Mouse (Mus musculus): ENCODE results near the gene Rab11a. TPM values are rescaled to one million over a fixed set of nuclear protein-coding genes. Genes with fewer than 3 reads are reported as not detected.

Rab11a gene
- polyA plus RNA-seq, 1 experiment from 2014 or later, result 330 TPM

- 0 out of 2 replicates have a peak, but pooled peaks cover 3% of the 10 kb centered on the region for H3K4me1 ChIP-seq
- ATAC-seq (ENCODE audit: insufficient number of reproducible peaks, insufficient read depth, low FRiP score, low TSS enrichment, low read depth), result no peak
- no peak overlapping the region for H3K9ac ChIP-seq
- H3K4me3 ChIP-seq, result no peak overlapping the region
- H3K27me3 ChIP-seq, result no peaks in the 10 kb centered on the region
- H3K4me2 ChIP-seq, result no peak overlapping the region
- H3K27ac ChIP-seq, result no peak overlapping the region
- H3K9me3 ChIP-seq, result no peaks in the 10 kb centered on the region
- peaks cover 25% of the 10 kb centered on the region for H3K36me3 ChIP-seq
These were observed 34.1 kb downstream of the Rab11a start for GRCm38 (mm10) chr9:64703420-64703965.

GRCm38 (mm10) chr9:64702937-64703336 is 34.6 kb downstream of the Rab11a start:
- Histone ChIP-seq H3K9ac (no peak overlapping the region), H3K9me3 (no peaks in the 10 kb centered on the region), H3K4me3 (no peak overlapping the region), H3K4me1 (0 out of 2 replicates have a peak, but pooled peaks cover 3% of the 10 kb centered on the region), H3K27me3 (no peaks in the 10 kb centered on the region), H3K27ac (no peak overlapping the region), H3K4me2 (no peak overlapping the region), H3K36me3 (peaks cover 19% of the 10 kb centered on the region)
- WGBS, result 73% methylated on average over 2 of the region's 2 CpGs
- no peak for ATAC-seq (ENCODE audit: insufficient number of reproducible peaks, insufficient read depth, low FRiP score, low TSS enrichment, low read depth)

- ATAC-seq (ENCODE audit: insufficient number of reproducible peaks, insufficient read depth, low FRiP score, low TSS enrichment, low read depth), result no peak
- no peaks in the 10 kb centered on the region for H3K9me3 ChIP-seq
- H3K4me1 ChIP-seq, result 0 out of 2 replicates have a peak, but pooled peaks cover 3% of the 10 kb centered on the region
- H3K27ac ChIP-seq, result no peak overlapping the region
- peaks cover 15% of the 10 kb centered on the region for H3K36me3 ChIP-seq
- H3K4me2 ChIP-seq, result no peak overlapping the region
- no peak overlapping the region for H3K9ac ChIP-seq
- H3K4me3 ChIP-seq, result no peak overlapping the region
- no peaks in the 10 kb centered on the region for H3K27me3 ChIP-seq
These were observed 35.2 kb downstream of the Rab11a start for GRCm38 (mm10) chr9:64702391-64702790.

DNA sequence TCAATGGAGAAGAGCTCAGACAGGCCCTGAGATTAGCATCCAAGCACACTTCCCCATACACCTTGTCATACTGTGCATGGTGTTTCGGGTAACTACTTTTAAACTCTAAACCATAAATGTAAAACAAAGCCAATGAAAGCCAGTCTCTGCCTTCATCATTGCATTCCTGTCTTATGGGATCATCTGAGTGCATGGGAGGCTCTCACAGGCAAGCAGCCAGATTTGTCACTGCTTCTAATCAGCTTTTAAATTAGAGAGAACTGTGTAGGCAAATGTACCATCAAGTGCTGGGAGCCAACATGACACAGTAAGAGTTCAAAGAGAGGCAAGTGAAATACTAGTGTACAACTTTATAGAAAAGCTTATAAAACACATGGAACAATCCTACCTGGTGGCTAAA is 35.9 kb downstream of the Rab11a start:
- Histone ChIP-seq H3K9me3 (no peaks in the 10 kb centered on the region), H3K9ac (no peak overlapping the region), H3K27ac (no peak overlapping the region), H3K27me3 (no peaks in the 10 kb centered on the region), H3K4me1 (0 out of 2 replicates have a peak, but pooled peaks cover 3% of the 10 kb centered on the region), H3K4me2 (no peak overlapping the region), H3K4me3 (no peak overlapping the region), H3K36me3 (peaks cover 13% of the 10 kb centered on the region)
- WGBS, result 75% methylated on average over 1 of the region's 1 CpGs
- no peak for ATAC-seq (ENCODE audit: insufficient number of reproducible peaks, insufficient read depth, low FRiP score, low TSS enrichment, low read depth)

DNA sequence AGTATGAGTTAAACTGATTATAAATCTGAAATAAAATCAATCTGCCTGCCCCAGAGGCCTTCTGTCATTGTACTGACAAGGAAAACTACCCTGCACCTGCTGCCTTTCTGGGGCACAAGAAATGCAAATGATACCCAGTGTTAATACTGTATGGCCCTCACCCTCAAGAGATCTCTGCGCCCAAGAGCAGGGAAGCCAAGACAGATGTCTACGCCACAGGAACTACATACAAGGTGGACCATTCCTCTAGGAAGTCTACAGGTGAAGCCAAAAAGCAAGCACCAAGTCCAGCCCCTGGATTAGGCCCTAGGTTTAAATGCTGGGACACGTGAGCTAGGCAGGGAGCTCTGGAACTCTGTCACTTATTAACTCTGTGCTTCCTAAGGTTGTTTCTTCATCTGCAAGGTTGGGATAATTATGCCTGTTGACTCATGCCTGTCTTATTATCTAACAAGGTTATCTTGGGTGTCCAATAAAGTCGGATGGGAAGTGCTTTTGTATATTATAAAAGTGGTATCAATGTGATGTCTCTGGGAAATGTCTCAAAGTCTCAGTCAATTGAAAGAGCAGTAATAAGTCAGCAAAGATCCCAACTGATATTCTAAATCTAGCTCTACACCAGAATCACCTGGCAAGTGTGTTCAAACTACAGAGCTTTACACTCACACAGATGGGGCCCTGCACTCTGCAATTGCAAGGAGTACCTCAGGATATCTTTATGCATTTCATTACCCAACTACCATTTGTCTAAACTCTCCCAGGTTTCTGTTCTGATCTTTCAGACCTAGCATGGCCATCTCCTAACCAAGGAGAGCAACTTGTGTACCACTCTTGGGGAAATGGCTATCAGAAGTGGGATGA is 36.9 kb downstream of the Rab11a start:
- WGBS, result 81% methylated on average over 4 of the region's 4 CpGs
- H3K4me3 ChIP-seq, result no peak overlapping the region
- H3K9ac ChIP-seq, result no peak overlapping the region
- no peaks in the 10 kb centered on the region for H3K9me3 ChIP-seq
- peaks cover 11% of the 10 kb centered on the region for H3K36me3 ChIP-seq
- H3K4me1 ChIP-seq, result 0 out of 2 replicates have a peak, but pooled peaks cover 3% of the 10 kb centered on the region
- H3K27ac ChIP-seq, result no peak overlapping the region
- no peak overlapping the region for H3K4me2 ChIP-seq
- no peak for ATAC-seq (ENCODE audit: insufficient number of reproducible peaks, insufficient read depth, low FRiP score, low TSS enrichment, low read depth)
- no peaks in the 10 kb centered on the region for H3K27me3 ChIP-seq

DNA sequence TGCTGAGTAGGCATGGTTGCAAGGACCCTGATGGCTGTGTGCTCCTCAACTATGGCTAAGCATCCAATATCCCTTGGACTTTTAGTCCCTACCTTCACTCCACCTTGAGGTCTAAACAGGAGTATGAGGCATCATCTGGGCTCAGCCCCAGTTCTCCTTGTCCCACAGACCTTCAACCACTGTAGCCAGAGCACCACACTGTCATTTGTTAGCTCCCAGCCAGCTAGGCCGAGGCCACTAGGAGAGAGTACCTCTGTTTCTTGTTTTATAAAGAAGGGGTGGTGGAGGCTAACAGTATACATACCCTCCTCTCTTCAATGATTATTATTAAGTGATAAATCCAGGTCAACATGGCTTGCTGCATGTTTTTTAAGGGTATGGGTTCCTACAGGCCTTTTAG is 39.0 kb downstream of the Rab11a start:
- H3K4me2 ChIP-seq, result no peak overlapping the region
- H3K36me3 ChIP-seq, result peaks cover 14% of the 10 kb centered on the region
- H3K4me3 ChIP-seq, result no peak overlapping the region
- no peak overlapping the region for H3K9ac ChIP-seq
- 80% methylated on average over 1 of the region's 1 CpGs for WGBS
- H3K9me3 ChIP-seq, result no peaks in the 10 kb centered on the region
- H3K4me1 ChIP-seq, result 0 out of 2 replicates have a peak, but pooled peaks cover under 1% of the 10 kb centered on the region
- no peak overlapping the region for H3K27ac ChIP-seq
- no peaks in the 10 kb centered on the region for H3K27me3 ChIP-seq
- ATAC-seq (ENCODE audit: insufficient number of reproducible peaks, insufficient read depth, low FRiP score, low TSS enrichment, low read depth), result no peak

GRCm38 (mm10) chr9:64697677-64698076 is 39.9 kb downstream of the Rab11a start:
- no peaks in the 10 kb centered on the region for H3K27me3 ChIP-seq
- H3K4me2 ChIP-seq, result no peak overlapping the region
- 84% methylated on average over 5 of the region's 5 CpGs for WGBS
- H3K36me3 ChIP-seq, result peaks cover 11% of the 10 kb centered on the region
- no peak for ATAC-seq (ENCODE audit: insufficient number of reproducible peaks, insufficient read depth, low FRiP score, low TSS enrichment, low read depth)
- H3K4me3 ChIP-seq, result no peak overlapping the region
- H3K27ac ChIP-seq, result no peak overlapping the region
- no peak overlapping the region for H3K9ac ChIP-seq
- H3K4me1 ChIP-seq, result no peaks in the 10 kb centered on the region
- H3K9me3 ChIP-seq, result no peaks in the 10 kb centered on the region

GRCm38 (mm10) chr9:64697006-64697405 is 40.6 kb downstream of the Rab11a start:
- no peak overlapping the region for H3K4me2 ChIP-seq
- no peaks in the 10 kb centered on the region for H3K9me3 ChIP-seq
- ATAC-seq (ENCODE audit: insufficient number of reproducible peaks, insufficient read depth, low FRiP score, low TSS enrichment, low read depth), result no peak

DNA sequence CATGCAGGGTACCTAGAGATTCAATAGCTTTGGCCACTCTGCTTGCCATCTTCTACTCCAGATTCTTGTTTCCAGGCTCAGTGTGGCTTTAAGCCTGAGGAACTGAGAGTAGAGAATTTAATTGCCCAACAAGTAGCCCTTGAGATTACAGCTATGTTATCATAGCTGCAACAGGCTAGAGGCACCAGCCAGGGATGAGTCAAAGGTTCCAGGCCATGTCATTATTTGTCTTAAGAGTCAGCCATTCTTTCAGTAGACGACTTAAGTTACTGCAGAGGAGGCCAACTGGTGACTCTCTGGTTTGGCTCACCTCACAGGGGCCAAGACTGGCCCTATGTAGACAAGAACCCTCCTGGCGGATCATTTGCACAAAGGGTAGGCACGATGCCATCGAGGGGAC is 41.2 kb downstream of the Rab11a start:
- H3K27ac ChIP-seq, result no peak overlapping the region
- H3K4me3 ChIP-seq, result no peak overlapping the region
- no peak for ATAC-seq (ENCODE audit: insufficient number of reproducible peaks, insufficient read depth, low FRiP score, low TSS enrichment, low read depth)
- H3K27me3 ChIP-seq, result no peaks in the 10 kb centered on the region
- 91% methylated on average over 4 of the region's 4 CpGs for WGBS
- H3K4me1 ChIP-seq, result peaks cover under 1% of the 10 kb centered on the region; the same call in 1 of the 2 replicates
- H3K9ac ChIP-seq, result no peak overlapping the region
- H3K9me3 ChIP-seq, result no peaks in the 10 kb centered on the region
- H3K36me3 ChIP-seq, result peaks cover 11% of the 10 kb centered on the region
- H3K4me2 ChIP-seq, result no peak overlapping the region

More at GRCm38 (mm10) chr9:64697006-64697405, 40.6 kb downstream of the Rab11a start:
- Histone ChIP-seq H3K4me3 (no peak overlapping the region), H3K27ac (no peak overlapping the region), H3K27me3 (no peaks in the 10 kb centered on the region), H3K36me3 (peaks cover 11% of the 10 kb centered on the region), H3K4me1 (no peaks in the 10 kb centered on the region), H3K9ac (no peak overlapping the region)
- 77% methylated on average over 1 of the region's 1 CpGs for WGBS

DNA sequence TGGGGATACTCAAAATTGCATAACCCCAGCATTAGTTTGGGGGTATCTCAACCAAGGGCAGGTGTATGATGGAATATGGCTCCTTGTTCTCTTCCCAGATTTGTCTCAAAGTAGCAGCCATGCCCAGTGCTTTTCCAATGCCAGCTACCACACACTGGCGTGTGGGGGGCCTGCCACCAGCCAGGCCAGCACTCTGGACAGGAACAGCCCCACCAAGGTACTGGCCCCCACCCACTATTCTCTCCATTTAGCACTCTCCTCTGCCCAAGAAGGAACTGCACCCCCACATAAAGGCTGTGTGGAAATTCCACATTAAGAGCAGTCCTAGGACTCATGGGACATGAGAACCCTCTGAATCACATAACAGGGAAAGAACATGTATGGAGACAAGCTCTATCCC is 42.3 kb downstream of the Rab11a start:
- Histone ChIP-seq H3K9me3 (no peaks in the 10 kb centered on the region), H3K4me1 (peaks cover 5% of the 10 kb centered on the region; the same call in 1 of the 2 replicates), H3K4me2 (no peak overlapping the region), H3K4me3 (no peak overlapping the region), H3K9ac (no peak overlapping the region), H3K27me3 (no peaks in the 10 kb centered on the region), H3K27ac (no peak overlapping the region), H3K36me3 (peaks cover 11% of the 10 kb centered on the region)
- 86% methylated on average over 1 of the region's 1 CpGs for WGBS
- ATAC-seq (ENCODE audit: insufficient number of reproducible peaks, insufficient read depth, low FRiP score, low TSS enrichment, low read depth), result no peak

DNA sequence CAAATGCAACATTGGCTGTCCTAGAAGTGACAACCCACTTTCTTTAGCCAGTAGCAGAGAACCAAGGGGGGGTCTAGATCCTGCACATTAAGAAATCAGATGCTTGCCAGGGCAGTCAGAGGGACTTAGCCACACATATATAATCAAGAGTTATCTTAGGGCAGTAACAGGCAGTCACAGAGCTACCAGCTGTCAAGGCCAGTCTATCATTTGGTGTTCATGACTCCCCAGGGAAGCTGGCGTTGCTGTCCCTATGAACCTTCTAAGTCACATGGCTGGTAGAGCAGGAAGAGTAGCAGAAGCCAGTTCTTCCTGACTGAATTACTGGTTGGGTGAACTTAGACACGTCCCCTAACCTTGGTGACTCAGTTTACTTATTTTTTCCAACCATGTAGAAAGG is 44.5 kb downstream of the Rab11a start:
- ATAC-seq (ENCODE audit: insufficient number of reproducible peaks, insufficient read depth, low FRiP score, low TSS enrichment, low read depth), result no peak
- Histone ChIP-seq H3K36me3 (peaks cover 11% of the 10 kb centered on the region), H3K9ac (no peak overlapping the region), H3K27me3 (no peaks in the 10 kb centered on the region), H3K4me2 (no peak overlapping the region), H3K4me1 (peaks cover 6% of the 10 kb centered on the region; the same call in 1 of the 2 replicates), H3K27ac (no peak overlapping the region), H3K4me3 (no peak overlapping the region), H3K9me3 (no peaks in the 10 kb centered on the region)
- 73% methylated on average over 2 of the region's 2 CpGs for WGBS

DNA sequence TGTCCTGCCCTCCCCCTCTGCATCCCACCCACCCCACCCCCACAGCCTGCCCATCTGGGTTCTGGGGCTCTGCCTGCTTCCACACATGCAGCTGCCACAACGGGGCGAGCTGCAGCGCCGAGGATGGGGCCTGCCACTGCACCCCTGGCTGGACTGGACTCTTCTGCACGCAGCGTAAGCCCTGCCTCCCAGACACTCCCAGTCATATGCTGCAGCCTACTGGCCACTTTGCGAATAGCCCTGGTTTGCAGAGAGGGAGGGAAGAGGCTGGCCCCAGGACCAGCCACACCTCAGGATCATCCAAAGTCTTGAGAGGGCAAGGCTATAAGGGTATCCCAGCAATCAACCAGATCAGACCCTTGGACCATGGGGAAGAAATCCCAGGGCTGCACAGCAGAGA is 46.4 kb downstream of the Rab11a start:
- WGBS, result 3% methylated on average over 7 of the region's 7 CpGs
- Histone ChIP-seq H3K9me3 (no peaks in the 10 kb centered on the region), H3K4me2 (no peak overlapping the region), H3K36me3 (peaks cover 11% of the 10 kb centered on the region), H3K27ac (no peak overlapping the region), H3K4me1 (peaks cover 11% of the 10 kb centered on the region; the same call in 1 of the 2 replicates), H3K27me3 (no peaks in the 10 kb centered on the region), H3K9ac (no peak overlapping the region), H3K4me3 (no peak overlapping the region)
- no peak for ATAC-seq (ENCODE audit: insufficient number of reproducible peaks, insufficient read depth, low FRiP score, low TSS enrichment, low read depth)
